Mouse (Mus musculus) heart, postnatal 4 days (tissue): ENCODE results near the gene Mafg. TPM values are rescaled to one million over a fixed set of nuclear protein-coding genes. Genes with fewer than 3 reads are reported as not detected.
A peak's percentile ranks its signal among the peaks of the same experiment; 100 is the strongest.
"Not testable (repeated sequence)": the region's sequence is repeated elsewhere in the genome, so short reads cannot be mapped to it uniquely, and the experiment has no call there.

ENCODE experiments used
- DNase-seq: peaks from one replicate; pipeline ENCODE4 v3.0.0; 2021
- total RNA-seq, 2 experiments: library from RNA; stranded (reverse); gene quantifications; 2 replicates each; pipeline ENCODE4 v1.2.3; 2021

Mafg gene
- total RNA-seq: 10 to 100 TPM; 23.4 to 25.8 TPM

GRCm38 (mm10) chr11:120633520-120634343 is at the start of gene Mafg:
Mafg (minus strand) TSS chr11:120633600.
- DNase-seq: peak; percentile 95

DNA sequence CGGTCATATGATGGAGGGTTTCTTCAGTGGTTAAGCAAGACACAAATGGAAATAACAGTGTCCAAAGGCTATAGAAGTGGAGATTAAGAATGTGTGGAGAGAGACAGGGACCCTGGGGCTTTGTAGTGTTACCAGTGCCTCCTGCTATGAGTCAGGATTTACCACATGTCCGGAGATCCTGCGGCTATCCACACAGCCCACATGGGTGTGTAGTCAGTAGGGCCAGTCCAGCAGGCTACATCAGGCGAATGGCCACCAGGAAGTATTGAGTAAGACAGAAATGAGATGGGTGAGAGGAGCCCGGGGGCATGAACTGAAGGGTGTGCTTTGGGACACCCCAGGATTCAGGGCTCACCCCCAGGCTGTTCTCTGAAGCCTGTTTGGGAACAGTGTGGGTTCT is 49.3 kb upstream of the Mafg start:
- no peak for DNase-seq

- peak; percentile 44 for DNase-seq
Observed at GRCm38 (mm10) chr11:120679909-120680308, 46.5 kb upstream of the Mafg start.

DNA sequence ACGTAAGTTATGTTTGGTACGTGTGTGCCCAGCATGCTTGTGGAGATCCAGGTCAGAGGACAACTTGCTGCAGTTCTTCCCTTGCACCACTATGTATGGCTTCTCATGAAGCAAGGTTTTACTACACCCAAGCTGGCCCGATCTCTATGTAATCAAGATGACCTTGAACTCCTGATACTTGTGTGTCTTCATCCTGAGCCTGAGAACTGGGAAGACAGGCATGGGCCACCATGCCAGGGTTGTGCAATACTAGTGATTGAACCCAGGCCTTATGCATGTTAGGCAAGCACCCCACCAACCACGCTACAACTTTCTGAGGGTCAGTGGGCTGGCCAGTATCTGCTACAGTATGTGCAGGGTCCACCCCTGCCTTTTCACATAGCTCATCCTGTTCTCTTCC is 43.6 kb upstream of the Mafg start:
- DNase-seq: no peak

DNA sequence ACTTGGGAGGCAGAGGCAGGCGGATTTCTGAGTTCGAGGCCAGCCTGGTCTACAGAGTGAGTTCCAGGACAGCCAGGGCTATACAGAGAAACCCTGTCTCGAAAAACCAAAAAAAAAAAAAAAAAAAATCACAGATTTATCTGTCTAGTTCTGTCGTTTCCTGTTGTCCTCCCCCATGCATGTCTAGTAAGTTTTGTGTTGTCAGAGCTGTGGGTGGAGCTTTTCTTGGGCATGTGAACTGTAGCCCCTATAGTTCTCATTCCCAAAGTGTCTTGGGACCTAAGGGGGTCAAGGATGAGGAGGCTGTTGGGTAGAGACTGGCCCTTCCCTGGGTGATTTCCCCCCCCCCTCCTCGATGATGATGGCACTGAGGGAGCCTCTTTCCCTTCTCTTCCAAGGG is 42.5 kb upstream of the Mafg start:
- DNase-seq: not testable (repeated sequence)

GRCm38 (mm10) chr11:120673594-120674122 is 40.3 kb upstream of the Mafg start:
- DNase-seq: no peak

GRCm38 (mm10) chr11:120672687-120673593 is 39.5 kb upstream of the Mafg start, which contains the start of gene Aspscr1:
Aspscr1 (plus strand) TSS chr11:120672973.
- peak; percentile 96 for DNase-seq

DNA sequence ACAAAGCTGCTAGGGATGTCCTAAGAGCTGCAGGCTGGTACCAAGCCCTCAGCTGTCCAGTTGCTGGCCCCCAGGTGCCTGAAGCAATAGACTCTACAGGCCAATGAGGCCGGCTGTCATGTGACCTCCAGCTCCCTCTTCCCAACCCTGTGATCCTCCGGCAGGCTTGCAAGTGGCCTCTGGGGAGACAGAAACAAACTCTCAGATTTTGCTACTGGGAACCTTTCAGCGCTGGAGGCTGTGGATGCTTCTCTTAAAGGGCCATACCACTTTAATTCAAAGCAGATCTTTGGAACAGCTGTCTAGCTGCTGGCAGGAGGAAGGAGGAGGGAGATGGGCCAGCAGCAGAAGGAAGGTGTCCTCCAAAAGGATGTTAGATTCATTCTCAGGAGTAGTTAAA is 33.2 kb upstream of the Mafg start:
- DNase-seq: no peak

DNA sequence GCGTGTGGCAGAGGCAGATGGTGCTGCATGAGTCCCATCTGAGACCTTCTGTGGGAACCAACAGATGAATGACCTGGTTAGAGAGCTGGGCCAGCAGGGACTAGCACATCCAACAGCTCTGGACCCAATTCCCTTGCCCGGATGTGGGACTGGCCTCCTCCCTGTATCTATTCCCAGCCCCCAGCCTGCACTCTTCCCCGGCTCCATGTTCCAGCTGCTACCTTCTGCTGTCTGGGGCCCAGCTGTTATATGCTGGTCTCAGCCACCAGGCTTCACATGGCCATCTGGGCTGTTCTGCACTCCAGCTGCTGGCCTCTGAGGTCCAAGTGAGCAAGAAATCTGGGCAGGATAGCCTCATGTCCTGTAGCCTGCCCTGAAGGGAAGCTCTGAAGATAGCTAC is 32.0 kb upstream of the Mafg start:
- peak; percentile 67 for DNase-seq

- no peak for DNase-seq
Observed at GRCm38 (mm10) chr11:120663714-120664113, 30.3 kb upstream of the Mafg start.

DNA sequence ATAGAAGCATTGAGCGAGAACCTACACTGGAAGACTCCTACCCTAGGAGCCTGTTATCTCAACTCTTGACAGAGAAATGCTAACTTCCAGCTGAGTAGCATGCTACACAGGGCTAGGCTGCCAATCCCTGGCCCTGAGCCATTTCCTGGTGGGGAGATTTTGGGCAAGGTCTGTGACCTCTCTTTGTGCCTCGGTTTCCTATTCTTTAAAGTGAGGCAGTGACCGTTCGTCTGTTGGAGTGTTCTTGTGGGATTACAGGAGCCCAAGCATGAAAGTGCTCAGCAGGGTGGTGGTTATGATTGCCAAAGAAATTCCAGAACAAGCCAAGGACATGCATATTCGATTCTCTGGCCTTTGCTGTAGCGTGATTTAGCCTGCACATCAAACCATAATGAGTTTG is 29.4 kb upstream of the Mafg start:
- DNase-seq: no peak

DNA sequence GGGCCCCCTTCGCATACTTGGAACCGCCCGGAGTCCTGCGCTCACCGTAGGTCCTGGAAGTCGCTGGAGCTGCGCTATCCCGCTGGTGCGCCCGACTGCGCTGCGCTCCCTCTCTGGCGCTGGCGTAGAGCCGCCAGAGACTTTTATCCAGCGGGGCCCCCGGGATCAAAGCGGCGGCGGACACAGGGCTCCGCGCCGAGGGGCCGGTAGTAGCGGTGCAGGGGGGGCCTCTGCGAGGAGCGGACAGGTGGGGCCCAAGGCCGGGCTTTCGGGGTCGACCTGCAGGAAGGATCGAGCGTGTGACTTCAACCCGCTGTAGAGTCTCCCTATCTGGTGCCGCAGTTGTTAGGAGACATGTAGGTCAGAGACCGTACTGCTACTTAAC is 27.7 kb upstream of the Mafg start, which contains the start of gene Notum:
Notum (minus strand) TSS at position 100 of the 385 bp plus-strand sequence.
- no peak for DNase-seq

GRCm38 (mm10) chr11:120660301-120661075 is 27.1 kb upstream of the Mafg start:
- peak; percentile 61 for DNase-seq

DNA sequence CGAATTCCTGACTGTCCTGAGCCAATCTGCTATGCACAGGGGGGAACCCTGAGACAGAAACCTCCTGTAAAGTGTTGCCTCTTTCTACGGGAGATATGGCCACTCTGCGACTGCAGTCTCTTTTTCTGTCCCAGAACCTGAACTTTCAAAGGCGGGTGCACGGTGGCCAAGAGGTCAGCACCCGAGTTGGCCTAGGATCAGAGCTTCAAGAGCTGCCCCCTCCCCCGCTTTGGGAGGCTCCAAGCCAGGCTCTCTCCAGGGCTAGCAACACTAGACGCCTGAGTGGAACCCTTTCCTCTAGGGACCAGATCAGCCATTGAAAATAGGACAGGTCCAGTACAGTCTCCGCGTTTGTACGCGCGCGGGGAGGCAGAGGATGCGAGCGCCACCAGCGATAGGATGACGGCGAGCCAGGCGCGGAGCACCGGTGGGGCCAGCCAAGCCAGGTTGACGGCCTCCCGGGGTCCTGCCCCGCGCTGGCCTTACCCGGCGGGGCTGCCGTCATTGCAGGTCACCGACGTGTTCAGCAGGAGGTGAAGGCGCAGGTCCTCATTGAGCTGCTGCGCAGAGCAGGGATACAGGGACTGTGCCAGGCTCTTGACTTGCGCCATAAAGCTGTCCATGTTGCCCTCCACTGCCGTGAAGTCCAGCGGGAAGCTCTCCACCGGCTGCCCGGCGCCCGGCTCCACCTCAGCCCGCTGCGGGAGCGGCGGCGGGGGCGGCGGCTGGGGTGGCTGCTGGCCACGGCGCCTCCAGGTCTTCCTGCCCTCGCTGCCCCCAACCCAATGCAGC is 26.3 kb upstream of the Mafg start:
- DNase-seq: no peak

DNA sequence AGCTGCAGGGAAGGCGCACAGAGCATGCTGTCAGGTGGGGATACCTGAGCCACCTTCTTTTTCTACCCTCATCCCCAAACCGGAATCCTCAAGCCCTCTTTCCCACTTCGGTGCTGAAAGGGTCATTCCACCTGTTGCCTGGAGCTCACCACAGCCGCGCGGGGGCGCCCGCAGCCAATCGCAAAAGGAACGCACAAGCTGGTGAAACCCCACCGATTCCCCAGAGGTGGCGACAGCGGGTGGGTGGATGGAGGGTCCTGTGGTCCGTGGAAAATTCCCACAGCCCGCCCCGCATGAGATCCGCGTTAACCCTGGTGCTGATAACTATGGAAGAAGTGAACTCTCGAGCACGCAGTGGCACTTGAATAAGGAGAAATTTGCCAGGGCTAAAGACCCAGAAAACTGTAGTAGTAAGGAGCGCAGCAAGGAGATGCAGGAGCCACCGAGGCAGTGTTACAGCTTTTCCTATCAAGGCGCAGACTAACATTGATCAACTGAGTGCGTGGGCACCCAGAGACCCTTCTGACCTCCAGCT is 25.5 kb upstream of the Mafg start:
- peak; percentile 89 for DNase-seq

- no peak for DNase-seq
Observed at GRCm38 (mm10) chr11:120657301-120657700, 23.9 kb upstream of the Mafg start.

DNA sequence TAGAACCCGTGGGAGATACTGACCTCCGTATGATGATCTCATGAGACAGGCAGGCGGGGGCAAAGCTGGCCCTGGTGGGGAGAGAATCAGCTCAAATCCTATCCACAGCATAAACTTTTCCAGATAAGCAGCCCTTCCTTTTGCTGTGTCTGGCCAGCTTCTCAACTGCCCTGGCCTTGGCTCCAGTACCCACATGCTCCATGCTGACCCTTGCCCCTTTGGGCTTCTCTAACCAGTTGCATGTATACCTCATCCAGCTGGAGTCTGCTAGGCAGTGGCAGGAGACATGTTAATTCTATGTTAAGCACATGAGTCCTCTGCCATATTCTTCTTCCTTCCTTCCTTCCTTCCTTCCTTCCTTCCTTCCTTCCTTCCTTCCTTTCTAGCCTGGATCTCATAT is 21.3 kb upstream of the Mafg start:
- no peak for DNase-seq

DNA sequence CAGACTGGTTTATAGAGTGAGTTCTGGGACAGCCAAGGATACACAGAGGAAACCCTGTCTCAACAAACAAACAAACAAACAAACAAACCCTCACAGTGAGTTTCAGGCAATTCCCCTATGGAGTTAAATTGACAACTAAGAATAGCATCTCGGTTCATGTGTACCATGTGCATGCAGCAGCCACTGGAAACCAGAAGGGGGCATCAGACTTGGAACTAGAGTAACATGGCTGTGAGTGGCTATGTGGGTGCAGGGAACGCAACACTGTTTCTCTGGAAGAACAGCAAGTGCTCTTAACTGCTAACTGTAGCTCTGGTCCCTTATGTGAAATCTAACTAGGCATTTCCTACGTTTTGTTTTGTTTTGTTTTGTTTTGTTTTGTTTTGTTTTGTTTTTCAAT is 18.5 kb upstream of the Mafg start:
- no peak for DNase-seq

DNA sequence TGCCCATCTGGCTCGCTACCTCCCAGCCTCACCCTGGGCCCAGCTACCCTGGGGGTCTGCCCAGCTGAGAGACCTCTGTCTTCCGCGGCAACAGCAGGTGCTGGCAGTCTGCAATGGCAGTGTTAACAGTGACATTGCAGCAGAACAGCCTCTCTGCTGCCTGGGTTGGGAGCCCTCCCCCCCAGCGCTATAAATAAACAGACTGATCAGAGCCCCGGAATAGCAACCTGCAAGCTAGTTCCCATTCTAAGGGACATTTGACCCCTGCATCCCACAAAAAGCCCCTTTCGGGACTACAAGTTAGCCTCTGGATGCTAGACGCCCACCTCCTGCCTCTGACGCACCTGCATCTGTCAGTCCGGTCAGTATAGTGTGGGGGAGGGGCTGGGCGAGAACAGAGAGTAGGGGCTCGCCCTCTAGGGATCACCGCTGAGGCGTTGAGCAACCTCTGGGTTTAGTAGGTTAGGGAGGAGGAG is 14.6 kb upstream of the Mafg start, which contains the start of gene Myadml2:
Myadml2 (minus strand) TSS at position 158 of the 476 bp plus-strand sequence.
- peak; percentile 62 for DNase-seq

DNA sequence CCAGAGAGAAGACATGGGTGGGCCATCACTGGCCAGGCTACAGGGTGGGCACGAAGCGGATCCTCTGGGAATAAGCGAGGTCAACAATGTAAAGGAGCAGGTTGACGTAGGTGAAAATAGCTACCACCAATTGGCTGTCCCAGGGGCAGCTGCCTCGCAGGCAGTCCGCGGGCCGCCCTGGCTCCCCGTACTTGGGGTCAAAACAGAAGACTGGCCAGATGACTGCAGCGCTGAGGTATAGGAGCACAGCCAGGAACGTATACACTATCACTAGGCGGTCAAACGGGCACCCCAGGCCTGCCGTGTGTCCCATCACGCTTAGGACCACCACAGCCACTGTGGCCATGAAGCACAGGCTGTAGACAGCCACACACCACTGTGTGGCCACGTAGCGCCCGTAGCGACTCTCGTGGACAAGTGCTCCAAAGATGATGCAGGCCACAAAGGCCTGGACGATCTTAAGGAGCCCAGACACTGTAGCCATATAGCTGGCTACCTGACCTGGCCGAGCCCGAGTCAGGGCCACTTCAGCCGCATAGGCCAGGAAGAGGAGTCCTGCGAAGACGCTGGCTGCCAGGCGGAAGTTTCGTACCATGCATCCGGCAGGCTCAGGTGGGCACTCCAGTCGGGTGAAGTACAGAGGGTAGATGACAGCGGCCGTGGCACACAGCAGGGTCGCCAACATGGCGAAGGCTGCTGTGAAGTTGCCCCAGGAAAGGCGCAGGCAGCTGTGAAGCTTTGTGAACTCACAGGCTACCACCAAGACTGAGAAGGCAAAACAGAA is 13.8 kb upstream of the Mafg start:
- no peak for DNase-seq
